Mouse (Mus musculus): Measurements from ENCODE around the gene Zcchc14. TPM values are rescaled to one million over a fixed set of nuclear protein-coding genes. Genes with fewer than 3 reads are reported as not detected.

Zcchc14 gene
- total and polyA plus RNA-seq, 3 experiments: not detected

- Histone ChIP-seq H3K9me3 (replicated peaks; ENCODE audit: low read length) (peaks cover 30% of the 10 kb centered on the region), H3K79me2 (replicated peaks; ENCODE audit: control insufficient read depth, extremely low read depth, insufficient read depth, poor library complexity, severe bottlenecking) (no peaks in the 10 kb centered on the region), H3K4me1 (ENCODE audit: control insufficient read depth in 1 of 2, insufficient read depth in 2 of 2) (no peaks in the 10 kb centered on the region), H3K4me3 (replicated peaks in 1 of 3; ENCODE audit: low read depth in 2 of 3, low read length in 2 of 3, poor library complexity in 1 of 3) (no peak overlapping the region), H3K27ac (ENCODE audit: insufficient read depth, low read depth) (no peak overlapping the region), H3K4me2 (ENCODE audit: insufficient read depth, low read depth, poor library complexity, severe bottlenecking) (no peak overlapping the region), H3K9ac (ENCODE audit: insufficient read depth, low read depth) (no peak overlapping the region), H3K27me3 (replicated peaks) (peaks cover 57% of the 10 kb centered on the region), H3K36me3 (replicated peaks in 1 of 2; ENCODE audit: control insufficient read depth in 1 of 2, insufficient read depth in 1 of 2, low read length in 1 of 2) (no peaks in the 10 kb centered on the region)
- dilution Hi-C loops (cut with MboI; ENCODE audit: extremely low pct_ligation_motif_present, extremely low pct_unique_long_range_greater_than_20kb, low sequenced_read_pairs) (no loop called here), in situ Hi-C loops (cut with MboI; ENCODE audit: low pct_ligation_motif_present, low pct_unique_long_range_greater_than_20kb, low sequenced_read_pairs) (no loop called here)
- DNase-seq (ENCODE audit: extremely low read depth): no peak
- TF ChIP-seq EP300 (IDR thresholded peaks at IDR 0.05; ENCODE audit: low read length): no peak
- TF ChIP-seq JUN (IDR thresholded peaks at IDR 0.05; ENCODE audit: insufficient read depth, low read depth, low read length): no peak
- no peak for TF ChIP-seq MEF2A (IDR thresholded peaks at IDR 0.05; ENCODE audit: borderline replicate concordance, low read depth, low read length)
- TF ChIP-seq IRF4 (IDR thresholded peaks at IDR 0.05; ENCODE audit: low read depth, low read length): no peak
- no peak for TF ChIP-seq MAZ (IDR thresholded peaks at IDR 0.05; ENCODE audit: low read depth, low read length)
- no peak for TF ChIP-seq NRF1 (IDR thresholded peaks at IDR 0.05; ENCODE audit: low read depth, low read length)
- no peak for TF ChIP-seq TBP (conservative IDR thresholded peaks at IDR 0.05; ENCODE audit: low read depth, low read length)
Observed at GRCm38 (mm10) chr8:121649904-121650303, 2.8 kb downstream of the Zcchc14 start.

GRCm38 (mm10) chr8:121649423-121649822 lies 3.3 kb downstream of the Zcchc14 start:
- Histone ChIP-seq H3K4me1 (ENCODE audit: control insufficient read depth in 1 of 2, insufficient read depth in 2 of 2) (no peaks in the 10 kb centered on the region), H3K9ac (ENCODE audit: insufficient read depth, low read depth) (no peak overlapping the region), H3K9me3 (replicated peaks; ENCODE audit: low read length) (peaks cover 30% of the 10 kb centered on the region), H3K27ac (ENCODE audit: insufficient read depth, low read depth) (no peak overlapping the region), H3K36me3 (replicated peaks in 1 of 2; ENCODE audit: control insufficient read depth in 1 of 2, insufficient read depth in 1 of 2, low read length in 1 of 2) (no peaks in the 10 kb centered on the region), H3K4me3 (replicated peaks in 1 of 3; ENCODE audit: low read depth in 2 of 3, low read length in 2 of 3, poor library complexity in 1 of 3) (no peak overlapping the region), H3K4me2 (ENCODE audit: insufficient read depth, low read depth, poor library complexity, severe bottlenecking) (no peak overlapping the region), H3K79me2 (replicated peaks; ENCODE audit: control insufficient read depth, extremely low read depth, insufficient read depth, poor library complexity, severe bottlenecking) (no peaks in the 10 kb centered on the region), H3K27me3 (replicated peaks) (peaks cover 58% of the 10 kb centered on the region)
- in situ Hi-C loops (cut with MboI; ENCODE audit: low pct_ligation_motif_present, low pct_unique_long_range_greater_than_20kb, low sequenced_read_pairs) (no loop called here), dilution Hi-C loops (cut with MboI; ENCODE audit: extremely low pct_ligation_motif_present, extremely low pct_unique_long_range_greater_than_20kb, low sequenced_read_pairs) (no loop called here)
- DNase-seq (ENCODE audit: extremely low read depth): no peak
- no peak for TF ChIP-seq USF1 (IDR thresholded peaks at IDR 0.05; ENCODE audit: low read depth, low read length)
- no peak for TF ChIP-seq SIN3A (IDR thresholded peaks at IDR 0.05; ENCODE audit: low read length)
- TF ChIP-seq CHD2 (IDR thresholded peaks at IDR 0.05; ENCODE audit: low read length): no peak
- no peak for TF ChIP-seq EP300 (IDR thresholded peaks at IDR 0.05; ENCODE audit: low read length)
- no peak for TF ChIP-seq MYC (IDR thresholded peaks at IDR 0.05; ENCODE audit: low read depth, low read length)
- no peak for TF ChIP-seq HCFC1 (IDR thresholded peaks at IDR 0.05; ENCODE audit: low read depth, low read length)
- no peak for TF ChIP-seq JUN (IDR thresholded peaks at IDR 0.05; ENCODE audit: insufficient read depth, low read depth, low read length)
- TF ChIP-seq ZMIZ1 (IDR thresholded peaks at IDR 0.05; ENCODE audit: low read depth, low read length): no peak

- H3K27ac ChIP-seq (ENCODE audit: insufficient read depth, low read depth): no peak overlapping the region
- no peaks in the 10 kb centered on the region for H3K79me2 ChIP-seq (replicated peaks; ENCODE audit: control insufficient read depth, extremely low read depth, insufficient read depth, poor library complexity, severe bottlenecking)
- dilution Hi-C loops (cut with MboI; ENCODE audit: extremely low pct_ligation_motif_present, extremely low pct_unique_long_range_greater_than_20kb, low sequenced_read_pairs): no loop called here
- in situ Hi-C loops (cut with MboI; ENCODE audit: low pct_ligation_motif_present, low pct_unique_long_range_greater_than_20kb, low sequenced_read_pairs): no loop called here
- no peak overlapping the region for H3K9ac ChIP-seq (ENCODE audit: insufficient read depth, low read depth)
- no peak for TF ChIP-seq E2F4 (IDR thresholded peaks at IDR 0.05; ENCODE audit: insufficient replicate concordance, low read depth, low read length)
- TF ChIP-seq ZMIZ1 (IDR thresholded peaks at IDR 0.05; ENCODE audit: low read depth, low read length): no peak
- H3K4me3 ChIP-seq (replicated peaks in 1 of 3; ENCODE audit: low read depth in 2 of 3, low read length in 2 of 3, poor library complexity in 1 of 3): no peak overlapping the region
- no peaks in the 10 kb centered on the region for H3K4me1 ChIP-seq (ENCODE audit: control insufficient read depth in 1 of 2, insufficient read depth in 2 of 2)
- H3K4me2 ChIP-seq (ENCODE audit: insufficient read depth, low read depth, poor library complexity, severe bottlenecking): no peak overlapping the region
- H3K36me3 ChIP-seq (replicated peaks in 1 of 2; ENCODE audit: control insufficient read depth in 1 of 2, insufficient read depth in 1 of 2, low read length in 1 of 2): no peaks in the 10 kb centered on the region
- no peak for DNase-seq (ENCODE audit: extremely low read depth)
- H3K27me3 ChIP-seq (replicated peaks): peaks cover 68% of the 10 kb centered on the region
- H3K9me3 ChIP-seq (replicated peaks; ENCODE audit: low read length): peaks cover 22% of the 10 kb centered on the region
Observed at GRCm38 (mm10) chr8:121648451-121648850, 4.2 kb downstream of the Zcchc14 start.

Measured in CH12.LX (cell line).